Mouse (Mus musculus) spleen, embryonic (tissue): ENCODE measurements around the gene Errfi1.
"Not testable (repeated sequence)": the region's sequence is repeated elsewhere in the genome, so short reads cannot be mapped to it uniquely, and the experiment has no call there.

Experiments used
- CTCF ChIA-PET: fragments of 350-600 bp; sonication (Branson Sonifier 250); formaldehyde crosslinking; loops from one replicate; lab custom pipeline; 2022; lab: Charles Lee

The Errfi1 gene

DNA sequence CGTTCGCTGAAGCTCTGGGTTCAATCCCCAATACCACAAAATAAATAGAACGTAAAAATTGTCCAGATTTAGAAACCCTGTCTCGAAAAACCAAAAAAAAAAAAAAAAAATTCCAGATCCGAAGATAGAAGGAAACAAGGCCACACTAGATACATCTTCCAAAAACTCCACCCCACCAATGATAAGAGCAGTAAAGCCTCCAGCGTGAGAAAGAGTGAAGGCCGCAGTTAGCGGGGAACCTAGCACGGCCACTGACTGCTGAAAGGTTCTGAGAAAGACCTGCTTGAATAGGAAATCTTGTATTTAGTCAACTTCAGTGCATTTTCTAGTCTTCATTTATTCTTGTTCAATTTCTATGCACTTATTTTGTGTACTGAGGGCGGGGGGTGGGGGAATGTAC is 21.7 kb downstream of the Errfi1 start:
- CTCF ChIA-PET: no interaction called here

DNA sequence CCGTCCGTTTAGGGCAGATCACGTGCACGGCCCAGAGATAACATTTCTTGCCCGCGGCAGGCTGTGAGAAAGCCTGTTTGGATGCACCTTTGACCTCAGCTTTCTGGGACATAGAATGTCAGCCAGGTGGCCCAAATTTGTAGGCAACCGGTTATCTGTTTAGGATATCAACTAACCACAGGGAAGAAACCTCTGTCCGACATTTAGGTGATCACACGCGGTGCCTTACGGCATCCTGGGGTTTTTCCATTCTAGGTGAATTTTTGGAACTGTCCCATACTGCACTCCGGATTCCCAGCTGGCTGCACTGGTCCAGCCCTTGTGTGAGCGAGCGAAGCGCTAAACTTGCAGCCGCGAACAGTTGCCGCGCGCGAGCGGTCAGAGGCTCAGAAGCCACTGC is 25.9 kb downstream of the Errfi1 start:
- CTCF ChIA-PET: no interaction called here

DNA sequence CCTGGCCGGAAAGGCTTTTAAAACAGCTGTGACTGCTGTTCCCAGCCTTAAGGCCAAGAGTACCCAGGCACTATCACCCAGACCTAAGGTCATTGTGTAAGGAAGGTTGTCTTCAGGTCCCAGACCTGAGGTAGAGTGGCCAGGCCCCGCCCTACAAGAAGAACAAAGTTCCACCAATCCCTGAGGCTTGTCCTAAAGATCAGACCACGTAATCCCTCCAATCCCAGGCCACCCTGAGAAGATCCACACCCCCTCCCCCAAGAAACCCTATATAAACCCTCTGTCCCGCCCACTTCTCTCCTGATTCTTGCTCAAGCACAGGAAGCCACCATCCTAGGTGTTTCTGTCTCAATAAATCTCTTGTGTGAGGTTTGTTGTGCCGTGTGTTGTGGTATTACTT is 26.6 kb downstream of the Errfi1 start:
- CTCF ChIA-PET: no interaction called here

DNA sequence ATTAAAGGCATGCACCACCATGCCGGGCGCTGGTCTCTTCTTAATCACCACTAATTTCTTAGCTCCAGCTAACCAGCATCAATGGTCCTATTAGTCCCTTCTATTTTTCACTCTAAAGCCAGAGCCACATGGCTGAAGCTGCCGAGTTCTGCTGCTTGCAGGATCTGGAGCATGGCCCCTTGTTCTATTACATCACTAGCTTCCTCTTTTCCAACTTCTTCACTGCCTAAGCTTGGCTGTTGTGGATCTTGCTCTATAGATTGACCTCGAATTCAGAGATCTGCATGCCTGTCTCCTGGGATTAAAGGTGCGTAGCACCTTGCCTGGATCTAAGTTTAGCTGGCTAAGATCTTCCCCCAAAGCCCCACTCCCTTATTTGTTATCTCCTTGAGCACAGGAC is 28.9 kb downstream of the Errfi1 start:
- CTCF ChIA-PET: no interaction called here

DNA sequence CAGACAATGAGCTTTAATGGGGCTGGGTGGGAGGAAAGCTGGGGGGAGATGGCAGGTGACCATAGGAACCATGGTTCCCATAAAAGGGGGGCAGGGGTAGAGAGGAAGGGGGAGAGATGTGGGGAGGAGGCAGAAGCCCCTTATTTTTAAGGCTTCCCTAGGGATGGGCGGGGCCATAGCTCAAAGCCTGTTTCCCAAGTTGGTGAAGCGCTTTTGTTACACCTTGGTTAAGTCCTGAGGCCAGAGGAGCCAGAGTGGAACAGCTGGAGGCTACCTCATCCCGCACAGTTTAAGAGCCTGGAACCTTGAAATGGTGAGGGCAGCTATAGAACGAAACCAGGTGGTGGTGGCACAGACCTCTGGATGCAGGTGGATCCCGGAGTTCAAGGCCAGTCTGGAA is 34.2 kb downstream of the Errfi1 start:
- CTCF ChIA-PET: interaction anchor here (0.6 kb wide), 1 partner anchor 239 kb away, joined by 3 read pairs; no protein-coding TSS in a partner anchor

DNA sequence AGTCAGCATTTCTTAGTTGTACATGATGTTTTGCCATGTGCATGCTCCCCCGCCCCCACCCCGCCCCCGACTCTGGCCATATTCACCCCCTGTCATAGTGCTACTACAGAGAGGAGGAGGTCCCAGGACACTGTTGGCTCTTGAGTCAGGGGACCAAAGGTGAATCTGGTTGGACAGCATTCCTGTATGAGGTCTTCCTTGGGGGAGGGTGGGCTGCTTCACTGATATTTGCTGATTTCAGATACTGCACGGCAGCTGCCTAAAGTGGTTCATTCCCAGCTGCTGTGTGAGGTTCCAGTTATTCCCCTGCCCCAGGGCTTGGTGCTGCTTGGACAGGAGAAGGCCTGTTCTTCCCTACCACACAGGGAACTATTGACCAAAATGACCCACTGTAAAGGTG is 34.8 kb downstream of the Errfi1 start:
- CTCF ChIA-PET: no interaction called here

DNA sequence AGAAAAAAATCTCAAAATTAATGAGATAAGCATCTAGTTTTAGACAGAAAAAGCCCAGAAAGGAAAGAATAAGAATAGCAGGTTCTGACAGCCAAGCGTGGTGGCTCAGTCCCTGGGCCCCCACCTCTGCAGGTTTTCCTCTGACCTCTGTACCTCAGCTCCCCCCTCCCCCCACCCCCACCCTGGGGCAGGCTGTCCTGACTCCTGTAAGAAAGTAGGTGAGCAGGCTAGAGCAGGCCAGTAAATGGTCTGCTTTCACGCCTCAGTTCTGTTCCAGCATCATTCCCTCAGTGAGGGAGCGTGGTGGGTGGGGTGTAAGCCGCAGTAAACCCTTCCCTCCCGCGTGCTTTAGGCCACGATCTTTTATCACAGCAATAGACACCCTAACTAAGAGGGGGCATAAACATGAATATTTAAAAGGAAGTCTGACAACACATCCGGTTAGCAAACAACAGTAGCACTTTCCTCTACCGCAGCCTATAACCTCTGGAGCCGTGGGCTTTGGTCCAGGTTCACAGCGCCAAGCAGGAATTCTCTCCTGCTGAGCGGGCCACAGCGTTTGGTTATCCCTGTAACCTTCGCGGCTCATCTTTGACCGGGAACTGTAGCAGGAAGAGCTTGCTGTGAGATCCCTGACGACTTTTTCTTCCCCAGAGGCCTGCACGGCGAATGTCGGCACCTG is 35.7 kb downstream of the Errfi1 start:
- CTCF ChIA-PET: no interaction called here

DNA sequence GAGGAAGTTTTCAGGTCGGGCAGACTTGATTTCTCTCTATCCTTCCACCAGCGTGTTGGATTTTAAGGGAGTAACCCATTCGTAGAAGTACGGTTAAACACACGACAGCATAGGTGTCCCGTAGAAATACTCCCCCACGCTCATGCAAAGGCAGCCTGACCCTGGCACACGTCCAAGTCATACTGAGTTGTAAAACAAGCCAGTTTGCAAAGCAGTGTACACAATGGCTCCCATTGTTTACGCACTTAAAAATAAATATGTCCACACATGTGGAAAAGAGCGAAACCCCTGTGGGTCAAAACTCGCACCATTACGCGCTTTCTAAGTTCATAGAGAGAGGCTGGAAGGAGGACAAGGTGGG is 36.2 kb downstream of the Errfi1 start:
- CTCF ChIA-PET: no interaction called here

DNA sequence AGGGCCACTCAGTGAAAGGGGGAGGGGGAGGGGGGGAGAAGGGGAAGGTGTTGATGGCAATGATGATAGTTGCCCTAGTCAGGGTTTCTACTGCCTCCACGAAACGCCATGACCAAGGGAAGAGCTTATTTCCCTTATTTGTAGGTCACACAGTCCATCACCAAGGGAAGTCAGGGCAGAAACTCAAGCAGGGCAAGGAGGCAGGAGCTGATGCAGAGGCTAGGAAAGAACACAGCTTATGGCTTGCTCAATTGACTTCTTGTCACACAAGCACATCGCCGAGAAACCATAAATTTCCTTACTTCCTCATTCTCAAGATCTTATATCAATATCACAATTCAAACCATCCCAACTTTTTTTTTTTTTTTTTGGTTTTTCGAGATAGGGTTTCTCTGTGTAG is 37.6 kb downstream of the Errfi1 start:
- CTCF ChIA-PET: interaction anchor here (0.6 kb wide), 1 partner anchor 1070 kb away, joined by 14 read pairs; no protein-coding TSS in a partner anchor

DNA sequence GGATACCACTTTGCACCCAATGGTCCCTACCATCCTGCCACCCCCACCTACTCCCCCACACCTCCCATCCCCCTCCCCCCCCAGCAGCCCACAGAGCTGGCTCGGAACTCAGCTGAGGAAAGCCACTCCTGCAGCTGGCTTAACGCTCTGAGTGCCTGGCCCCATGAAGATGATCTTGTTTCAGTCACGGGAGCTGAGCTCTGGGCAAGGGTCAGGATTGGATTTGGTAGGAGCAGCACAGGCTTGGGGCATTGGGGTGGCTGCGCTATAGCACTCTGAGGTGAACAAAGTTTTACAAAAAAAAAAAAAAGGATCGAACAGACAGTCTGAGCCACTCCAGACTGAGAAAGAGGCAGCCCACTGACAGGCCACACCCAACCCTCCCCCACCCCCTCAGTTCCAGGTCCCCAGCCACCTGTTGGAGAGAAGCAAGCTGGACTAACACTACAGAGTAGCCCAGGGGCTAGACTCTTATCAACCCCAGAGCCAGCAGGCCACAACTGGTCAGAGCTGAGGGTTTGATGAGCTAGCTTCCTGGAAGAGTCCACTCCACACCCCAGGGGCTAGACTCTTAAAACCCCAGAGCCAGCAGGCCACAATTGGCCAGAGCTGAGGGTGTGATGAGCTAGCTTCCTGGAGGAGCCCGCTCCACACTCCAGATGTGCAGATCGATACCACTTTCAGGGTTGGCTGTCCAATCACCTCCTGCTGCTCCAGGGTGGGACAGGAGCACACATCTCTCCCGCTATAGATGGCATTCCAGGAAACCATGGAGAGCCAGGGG is 41.2 kb downstream of the Errfi1 start:
- CTCF ChIA-PET: no interaction called here

DNA sequence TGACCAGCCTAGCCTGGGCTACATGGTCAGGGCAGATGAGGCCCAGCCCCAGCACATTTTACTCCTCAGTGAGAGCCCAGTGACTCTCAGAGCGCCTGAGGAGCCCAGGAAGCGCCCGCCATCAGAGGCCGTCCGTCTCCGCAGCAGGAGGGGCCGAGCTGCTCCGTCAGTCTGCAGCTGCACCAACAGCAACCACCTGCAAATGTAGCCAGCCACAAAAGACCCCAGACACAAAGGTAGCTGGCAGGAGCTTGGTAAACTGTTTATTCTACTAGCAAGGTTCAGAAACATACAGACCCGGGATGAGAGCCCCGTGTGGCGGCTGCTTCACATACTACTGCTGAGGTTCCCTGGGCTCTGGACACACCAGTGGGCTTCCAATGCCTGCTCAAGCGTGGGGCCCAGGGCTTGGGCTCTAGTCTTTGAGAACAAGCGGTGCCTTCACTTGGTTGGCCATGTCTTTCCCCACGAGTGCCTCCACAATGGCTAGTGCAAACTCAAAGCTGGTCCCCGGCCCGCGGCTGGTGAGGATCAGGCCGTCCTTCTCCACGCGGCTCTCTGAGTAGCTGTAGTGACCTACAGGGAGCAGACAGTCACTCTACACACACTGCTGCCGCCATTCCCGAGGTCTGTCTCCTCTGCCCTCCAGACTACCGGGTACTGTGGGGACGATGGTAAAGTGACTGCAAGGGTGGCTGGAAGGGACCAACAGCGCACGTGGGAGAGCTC is 43.3 kb downstream of the Errfi1 start:
- CTCF ChIA-PET: no interaction called here

DNA sequence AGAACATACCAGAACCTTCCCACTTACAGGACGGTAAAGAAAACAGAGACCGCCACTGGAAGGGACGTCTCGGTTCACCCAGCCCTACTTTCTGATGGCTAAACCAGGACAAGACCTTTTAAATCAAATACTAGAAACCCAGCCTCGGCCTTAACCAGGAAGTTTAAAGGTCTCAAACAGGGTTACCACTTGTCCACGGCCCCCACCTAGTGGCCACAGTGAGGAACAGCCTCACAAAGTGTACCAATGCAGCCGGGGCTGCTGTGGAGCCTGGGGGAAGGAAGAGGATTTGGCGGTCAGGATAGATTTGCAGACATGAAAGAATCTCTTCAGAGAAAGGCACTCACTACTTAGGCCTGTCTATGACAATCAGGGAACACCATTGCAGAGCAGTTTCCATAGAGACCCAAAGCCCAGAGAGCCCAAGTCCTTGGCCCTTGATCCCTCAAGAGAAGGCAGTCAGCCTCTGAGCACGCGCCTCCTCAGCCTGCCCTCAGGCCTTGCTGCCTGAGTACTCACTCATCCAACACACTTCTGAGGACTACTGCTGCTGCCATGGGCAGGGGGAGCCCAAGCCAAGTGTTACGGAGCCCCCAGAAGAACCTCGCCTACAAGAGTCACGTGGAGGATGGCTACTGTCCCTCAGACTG is 45.1 kb downstream of the Errfi1 start:
- CTCF ChIA-PET: no interaction called here

DNA sequence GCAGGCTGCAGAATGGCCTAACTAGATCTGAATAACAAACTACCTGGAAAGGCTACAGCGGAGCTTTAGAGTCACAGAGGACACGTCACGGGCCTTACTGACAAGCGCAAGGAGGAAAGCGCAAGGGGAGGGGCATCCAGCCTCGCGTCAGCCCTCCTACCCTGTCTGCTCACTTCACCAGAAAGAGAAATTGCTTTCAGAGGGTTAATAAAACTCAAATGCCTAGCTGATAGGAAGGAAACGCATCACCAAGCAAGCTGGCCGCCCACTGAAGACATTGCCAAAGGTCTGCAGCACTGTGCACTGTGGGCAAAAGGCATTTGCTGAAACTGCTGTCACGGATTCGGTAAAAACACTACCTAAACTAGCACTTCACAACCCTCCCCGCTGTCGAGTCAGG is 46.8 kb downstream of the Errfi1 start:
- CTCF ChIA-PET: no interaction called here

DNA sequence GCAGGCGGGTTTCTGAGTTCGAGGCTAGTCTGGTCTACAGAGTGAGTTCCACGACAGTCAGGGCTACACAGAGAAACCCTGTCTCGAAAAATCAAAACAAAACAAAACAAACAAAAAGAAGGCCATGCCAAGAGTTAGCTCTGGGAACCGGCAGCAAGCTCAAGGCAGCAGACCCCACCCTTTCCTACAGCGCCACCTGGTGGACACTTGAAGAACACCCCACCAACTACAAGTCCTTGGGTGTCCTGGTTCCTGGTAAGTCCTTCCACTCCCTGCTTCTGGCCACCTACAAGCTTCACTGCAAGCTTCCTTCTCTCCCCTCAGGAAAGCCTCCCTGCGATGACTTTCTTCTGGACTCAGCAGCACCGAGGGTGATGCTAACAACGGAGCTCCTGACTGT is 47.9 kb downstream of the Errfi1 start:
- CTCF ChIA-PET: interaction anchor here (0.7 to 1.0 kb wide), 2 partner anchors 24 to 247 kb away, joined by 3 to 4 read pairs; no protein-coding TSS in a partner anchor

DNA sequence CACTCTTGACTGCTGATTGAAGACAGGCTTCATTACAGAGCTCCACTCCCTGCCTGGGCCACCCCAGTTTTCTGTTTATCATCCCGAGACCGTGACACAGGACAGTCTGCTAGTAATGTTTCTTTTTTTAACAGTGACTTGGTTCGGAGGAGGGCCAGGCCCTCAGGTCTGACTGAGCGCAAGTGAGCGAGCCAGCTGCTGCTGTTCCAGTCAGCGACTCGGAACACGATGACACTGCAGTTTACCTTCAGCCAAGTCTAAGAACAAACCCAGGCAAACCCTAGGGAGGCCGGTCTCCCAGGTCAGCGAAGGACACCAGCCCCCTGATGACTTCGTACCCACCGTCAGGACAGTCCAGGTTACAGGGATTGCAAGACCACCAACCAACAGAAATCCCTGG is 48.3 kb downstream of the Errfi1 start:
- CTCF ChIA-PET: interaction anchor here (1.0 kb wide), 1 partner anchor 248 kb away, joined by 3 read pairs; no protein-coding TSS in a partner anchor

DNA sequence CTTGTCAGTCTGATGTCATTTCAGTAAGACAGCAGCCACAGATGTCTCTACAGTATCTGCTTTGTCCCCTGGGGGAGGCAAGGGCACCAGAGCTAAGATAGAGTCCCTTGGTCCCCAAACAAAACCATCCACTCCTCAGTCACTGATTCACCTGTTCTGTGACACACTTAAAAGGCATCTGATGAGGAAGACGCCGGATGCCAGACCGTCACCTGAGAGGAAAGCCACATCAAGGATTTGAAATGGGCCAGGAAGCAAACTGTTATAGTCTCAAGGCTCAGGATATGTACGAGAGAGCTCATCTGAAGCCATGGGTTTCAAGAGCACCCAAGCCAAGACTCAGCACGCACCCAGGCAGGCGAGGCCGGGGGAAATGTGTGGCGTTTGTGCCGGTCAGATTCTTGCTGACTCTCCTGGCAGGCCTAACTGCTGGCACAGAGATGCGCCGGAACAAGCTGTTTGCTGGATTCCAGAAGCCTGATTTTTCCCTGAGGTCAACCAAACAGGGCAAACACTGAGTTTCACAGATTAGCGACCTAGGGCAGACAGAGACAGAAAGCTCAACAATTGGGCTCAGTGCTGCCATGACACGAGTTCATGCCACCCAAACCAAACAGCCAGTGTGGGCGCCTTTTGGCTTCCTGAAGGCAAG is 49.5 kb downstream of the Errfi1 start:
- CTCF ChIA-PET: no interaction called here

DNA sequence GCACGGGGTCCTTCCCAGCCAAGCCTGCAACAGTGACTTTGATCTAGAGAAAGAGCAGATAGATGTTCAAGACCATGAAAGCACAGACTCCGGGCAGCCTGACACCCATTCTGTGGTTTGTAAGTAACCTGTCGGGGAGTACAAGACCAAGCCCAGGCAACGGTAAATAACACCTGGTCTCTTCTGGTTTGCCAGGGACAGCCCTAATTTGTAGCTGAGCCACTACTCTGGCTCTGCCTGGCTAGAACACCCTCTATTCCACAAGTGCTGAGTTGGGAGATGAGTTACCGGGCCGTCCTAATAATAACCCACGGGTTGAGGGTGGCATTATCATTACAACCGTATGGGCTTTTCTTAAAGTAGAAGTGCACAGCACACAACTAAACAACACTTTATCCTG is 53.4 kb downstream of the Errfi1 start:
- CTCF ChIA-PET: interaction anchor here (0.5 kb wide), 1 partner anchor 624 kb away, joined by 3 read pairs; no protein-coding TSS in a partner anchor

DNA sequence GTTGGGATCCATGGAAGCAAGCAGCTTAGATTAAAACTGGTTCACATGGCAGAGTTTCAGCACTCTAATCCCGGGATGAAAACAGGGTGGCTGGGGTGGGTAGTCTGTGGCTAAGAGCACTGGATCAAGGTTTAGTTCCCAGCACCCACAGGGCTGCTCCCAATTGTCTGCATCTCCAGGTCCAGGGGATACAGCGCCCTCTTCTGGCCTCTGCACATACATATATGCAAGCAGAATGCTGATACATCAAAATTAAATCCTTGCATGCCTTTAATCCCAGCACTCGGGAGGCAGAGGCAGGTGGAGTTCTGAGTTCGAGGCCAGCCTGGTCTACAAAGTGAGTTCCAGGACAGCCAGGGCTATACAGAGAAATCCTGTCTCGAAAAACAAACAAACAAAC is 54.8 kb downstream of the Errfi1 start:
- CTCF ChIA-PET: not testable (repeated sequence)

DNA sequence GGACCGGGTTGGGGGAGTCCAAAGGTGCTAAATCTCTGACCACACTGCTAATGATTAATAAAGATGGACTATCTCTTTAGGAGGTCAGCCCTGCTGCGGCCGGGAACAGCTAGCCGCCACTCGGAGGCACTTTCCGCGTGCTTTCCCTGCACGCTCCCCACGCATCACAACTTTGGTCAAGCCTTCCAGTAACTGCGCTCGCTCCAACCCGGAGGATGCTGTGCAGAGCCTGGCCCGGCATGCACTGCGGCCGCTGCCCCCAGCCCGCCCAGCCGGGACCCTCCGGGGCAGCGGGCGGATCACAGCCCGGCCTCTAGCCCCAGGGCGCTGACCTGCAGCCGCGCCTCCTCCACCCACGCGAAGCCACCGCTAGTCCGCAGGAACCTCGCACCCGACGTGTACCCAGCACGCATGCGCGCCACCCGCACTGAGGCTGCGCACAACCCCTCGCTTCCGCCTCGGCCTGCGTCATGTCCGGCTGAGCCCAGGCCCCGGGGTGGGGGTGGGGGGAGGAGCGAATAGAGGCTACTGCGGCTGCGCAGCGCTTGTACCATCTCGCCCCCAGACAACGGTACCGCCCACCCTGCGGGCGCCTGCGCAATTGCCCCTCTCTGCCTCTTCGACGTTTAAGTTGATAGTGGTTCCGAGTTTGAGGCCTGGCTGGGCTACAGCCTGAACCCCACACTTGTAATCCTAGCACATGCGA is 55.9 kb downstream of the Errfi1 start:
- CTCF ChIA-PET: no interaction called here

DNA sequence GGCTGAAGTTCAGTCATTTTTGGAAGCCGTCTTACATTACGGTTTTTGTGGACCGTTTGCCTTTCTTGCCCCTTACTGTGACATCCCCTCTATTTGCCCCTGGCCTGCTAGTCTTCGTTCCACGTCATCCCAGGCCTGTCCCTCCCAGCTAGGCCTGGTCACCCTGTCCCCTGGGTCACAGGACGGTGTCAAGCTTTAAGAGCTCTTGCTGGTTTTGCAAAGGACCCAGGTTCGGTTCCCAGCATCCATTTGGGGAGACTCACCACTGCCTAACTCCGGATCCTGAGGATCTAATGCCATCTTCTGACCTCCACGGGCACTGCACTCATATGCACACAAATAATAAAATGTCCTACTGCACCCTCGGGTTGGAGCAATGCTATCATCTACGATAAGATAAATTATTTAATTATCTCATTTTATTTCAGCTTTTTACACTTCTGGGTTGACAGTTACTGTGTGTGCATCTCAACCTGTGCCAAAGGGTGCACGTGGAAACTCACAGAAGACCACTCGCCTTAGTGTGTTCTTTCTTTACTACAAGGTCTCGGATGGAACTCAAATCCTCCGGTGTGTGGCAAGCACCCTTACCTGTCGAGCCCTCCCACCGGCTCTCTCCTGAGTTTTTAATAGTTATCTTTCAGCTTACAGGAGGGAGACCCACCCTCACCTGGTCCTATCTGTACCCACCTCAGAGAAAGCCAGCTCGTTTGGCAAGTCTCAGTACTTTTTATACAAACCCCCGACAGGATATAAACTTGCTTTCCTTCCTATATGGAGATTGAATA is 56.6 kb downstream of the Errfi1 start:
- CTCF ChIA-PET: no interaction called here
